Mouse (Mus musculus): Measurements from ENCODE around the gene Cacnb3.

GRCm38 (mm10) chr15:98614971-98615370 lies 15.7 kb upstream of the Cacnb3 start:
- TF ChIP-seq POLR2A (IDR thresholded peaks at IDR 0.05; ENCODE audit: low read depth, low read length) (no peak), CTCF (conservative IDR thresholded peaks at IDR 0.05; ENCODE audit: insufficient read depth, insufficient read length, low read depth, low read length) (no peak)
